13 mouse cellular contexts compared by ENCODE assay signal in the genomic region with DNA sequence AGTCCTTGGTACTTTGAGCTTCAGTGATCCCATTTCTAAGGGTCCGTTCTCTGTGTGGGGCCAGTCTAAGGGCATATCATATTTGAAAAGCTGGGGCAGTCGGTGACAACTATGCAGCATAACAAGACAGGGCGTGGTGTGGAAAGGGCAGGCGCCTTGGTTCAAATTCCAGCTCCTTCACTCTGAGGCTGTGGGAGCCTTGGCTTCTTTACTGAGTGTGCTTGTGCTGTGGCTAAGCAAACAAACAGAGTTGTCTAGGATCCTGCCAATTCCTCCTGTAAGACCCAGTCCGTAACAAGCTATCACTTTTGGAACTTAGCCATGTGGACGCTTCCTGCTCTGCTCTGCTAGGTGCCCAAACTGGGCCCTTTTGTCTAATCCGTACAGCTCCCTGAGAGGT.
A peak's percentile ranks its signal among the peaks of the same experiment; 100 is the strongest.
DNase-seq lines count a peak whose midpoint lies in the region; ATAC-seq and TF ChIP-seq lines count a peak whose summit lies in the region.
"Had no signal": no experiment of that assay in that cellular context is flagged by ENCODE, and none has a peak within 500 bp of the region (broad histone marks: within the 10 kb centered on the region; RNA-seq: fewer than 3 reads in every experiment).

No protein-coding gene starts in this region.

- no peak overlapping the region for H3K4me2 ChIP-seq in embryonic facial prominence, embryonic 13.5 days
- H3K4me2 ChIP-seq in midbrain, postnatal 0 days (ENCODE audit: low read depth, low read length, poor library complexity, severe bottlenecking): no peak overlapping the region
- H3K4me2 ChIP-seq in midbrain, embryonic 14.5 days (ENCODE audit: low read length): no peak overlapping the region
- H3K4me2 ChIP-seq in lung, embryonic 15.5 days: no peak overlapping the region
- H3K4me2 ChIP-seq: embryonic facial prominence, embryonic 12.5 days; neural tube, embryonic 13.5 days had no signal

- no peak overlapping the region for H3K4me3 ChIP-seq in embryonic facial prominence, embryonic 13.5 days
- H3K4me3 ChIP-seq in embryonic facial prominence, embryonic 10.5 days: no peak overlapping the region
- no peak overlapping the region for H3K4me3 ChIP-seq in midbrain, postnatal 0 days (ENCODE audit: low read depth, low read length)
- H3K4me3 ChIP-seq in midbrain, embryonic 14.5 days (replicated peaks; ENCODE audit: low read depth, low read length): no peak overlapping the region
- no peak overlapping the region for H3K4me3 ChIP-seq in lung, embryonic 15.5 days
- H3K4me3 ChIP-seq: embryonic facial prominence, embryonic 12.5 days; neural tube, embryonic 13.5 days had no signal

- 69% methylated on average over 7 of the region's 7 CpGs for WGBS in embryonic facial prominence, embryonic 13.5 days
- 77% methylated on average over 7 of the region's 7 CpGs for WGBS in embryonic facial prominence, embryonic 10.5 days
- 63% methylated on average over 7 of the region's 7 CpGs for WGBS in midbrain, postnatal 0 days
- WGBS in midbrain, embryonic 14.5 days: 76% methylated on average over 7 of the region's 7 CpGs
- 25% methylated on average over 7 of the region's 7 CpGs for WGBS in lung, embryonic 15.5 days

- H3K27me3 ChIP-seq in embryonic facial prominence, embryonic 13.5 days: no peaks in the 10 kb centered on the region
- H3K27me3 ChIP-seq in embryonic facial prominence, embryonic 10.5 days (replicated peaks; ENCODE audit: low read depth, poor library complexity, severe bottlenecking): no peaks in the 10 kb centered on the region
- no peaks in the 10 kb centered on the region for H3K27me3 ChIP-seq in midbrain, postnatal 0 days (ENCODE audit: insufficient read depth, low read length)
- no peaks in the 10 kb centered on the region for H3K27me3 ChIP-seq in midbrain, embryonic 14.5 days (ENCODE audit: control insufficient read depth, insufficient read depth, low read length)
- H3K27me3 ChIP-seq in lung, embryonic 15.5 days: no peaks in the 10 kb centered on the region
- H3K27me3 ChIP-seq: embryonic facial prominence, embryonic 12.5 days; neural tube, embryonic 13.5 days had no signal

- 0 out of 2 replicates have a peak, but pooled peaks have one; percentile 23 for ATAC-seq in embryonic facial prominence, embryonic 13.5 days (ENCODE audit: insufficient number of reproducible peaks, insufficient read depth, low FRiP score, low TSS enrichment, low read depth)
- ATAC-seq in midbrain, postnatal 0 days (ENCODE audit: low FRiP score): no peak
- ATAC-seq in midbrain, embryonic 14.5 days (ENCODE audit: low FRiP score, low TSS enrichment): no peak
- peak; percentile 74 for ATAC-seq in lung, embryonic 15.5 days (ENCODE audit: borderline replicate concordance, extremely low read depth, low FRiP score, low TSS enrichment)
- ATAC-seq in activated CD4-positive, CD25-positive, alpha-beta regulatory T cell, adult 4 months: no peak

- H3K9me3 ChIP-seq in embryonic facial prominence, embryonic 13.5 days: no peaks in the 10 kb centered on the region
- H3K9me3 ChIP-seq in embryonic facial prominence, embryonic 10.5 days: no peaks in the 10 kb centered on the region
- no peaks in the 10 kb centered on the region for H3K9me3 ChIP-seq in midbrain, postnatal 0 days (ENCODE audit: low read length)
- H3K9me3 ChIP-seq in midbrain, embryonic 14.5 days (ENCODE audit: control insufficient read depth, low read length): no peaks in the 10 kb centered on the region
- H3K9me3 ChIP-seq in lung, embryonic 15.5 days: no peaks in the 10 kb centered on the region
- H3K9me3 ChIP-seq: embryonic facial prominence, embryonic 12.5 days; neural tube, embryonic 13.5 days had no signal

- H3K36me3 ChIP-seq in embryonic facial prominence, embryonic 13.5 days: no peaks in the 10 kb centered on the region
- no peaks in the 10 kb centered on the region for H3K36me3 ChIP-seq in embryonic facial prominence, embryonic 10.5 days (replicated peaks)
- no peaks in the 10 kb centered on the region for H3K36me3 ChIP-seq in midbrain, postnatal 0 days (ENCODE audit: insufficient read depth, low read length)
- H3K36me3 ChIP-seq in midbrain, embryonic 14.5 days (ENCODE audit: control insufficient read depth, insufficient read depth, low read length): no peaks in the 10 kb centered on the region
- H3K36me3 ChIP-seq in lung, embryonic 15.5 days: no peaks in the 10 kb centered on the region
- H3K36me3 ChIP-seq: embryonic facial prominence, embryonic 12.5 days; neural tube, embryonic 13.5 days had no signal

- TF ChIP-seq CTCF in midbrain, postnatal 0 days (IDR thresholded peaks at IDR 0.05): no peak

- H3K4me1 ChIP-seq in embryonic facial prominence, embryonic 13.5 days: peaks cover 43% of the 10 kb centered on the region
- H3K4me1 ChIP-seq in embryonic facial prominence, embryonic 10.5 days: 0 out of 2 replicates have a peak, but pooled peaks cover 17% of the 10 kb centered on the region
- no peaks in the 10 kb centered on the region for H3K4me1 ChIP-seq in midbrain, postnatal 0 days (ENCODE audit: insufficient read depth, low read length)
- no peaks in the 10 kb centered on the region for H3K4me1 ChIP-seq in midbrain, embryonic 14.5 days (ENCODE audit: control insufficient read depth, insufficient read depth, low read length)
- peaks cover 19% of the 10 kb centered on the region for H3K4me1 ChIP-seq in lung, embryonic 15.5 days

- H3K27ac ChIP-seq in embryonic facial prominence, embryonic 13.5 days: peak overlapping the region; percentile 28; the same call in 1 of the 2 replicates
- H3K27ac ChIP-seq in embryonic facial prominence, embryonic 10.5 days (replicated peaks): no peak overlapping the region
- no peak overlapping the region for H3K27ac ChIP-seq in midbrain, postnatal 0 days (ENCODE audit: low read depth, low read length)
- H3K27ac ChIP-seq in midbrain, embryonic 14.5 days (replicated peaks; ENCODE audit: low read depth, low read length): no peak overlapping the region
- peak overlapping the region; percentile 30 for H3K27ac ChIP-seq in lung, embryonic 15.5 days
- H3K27ac ChIP-seq: embryonic facial prominence, embryonic 12.5 days; neural tube, embryonic 13.5 days had no signal

- DNase-seq in embryonic facial prominence, embryonic 10.5 days (ENCODE audit: low spot score): no peak
- DNase-seq in midbrain, postnatal 0 days (ENCODE audit: low spot score): peak; percentile 58
- no peak for DNase-seq in midbrain, embryonic 14.5 days
- peak; percentile 65 for DNase-seq in yolk sac, embryonic 10.5 days (ENCODE audit: low spot score)
- DNase-seq in cerebellum, postnatal 10 days: no peak
- DNase-seq: adrenal gland, adult 8-10 months; cerebellum, adult 18-20 months; right cerebral cortex, postnatal 4 days had no signal

- H3K9ac ChIP-seq in embryonic facial prominence, embryonic 13.5 days: no peak overlapping the region
- no peak overlapping the region for H3K9ac ChIP-seq in midbrain, postnatal 0 days (replicated peaks; ENCODE audit: low read length, poor library complexity, severe bottlenecking)
- H3K9ac ChIP-seq in midbrain, embryonic 14.5 days (replicated peaks; ENCODE audit: low read length): no peak overlapping the region
- no peak overlapping the region for H3K9ac ChIP-seq in lung, embryonic 15.5 days
- H3K9ac ChIP-seq: embryonic facial prominence, embryonic 12.5 days; neural tube, embryonic 13.5 days had no signal

Comparison
In these comparisons a context has a peak if more than half of its experiments do, and no peak if none do; other contexts are left out.
1. H3K27ac ChIP-seq: peak in embryonic facial prominence, embryonic 13.5 days (single experiment) and lung, embryonic 15.5 days (single experiment); none in embryonic facial prominence, embryonic 10.5 days (single experiment), midbrain, postnatal 0 days (single experiment) and midbrain, embryonic 14.5 days (single experiment).
2. DNase-seq: peak in midbrain, postnatal 0 days (single experiment) and yolk sac, embryonic 10.5 days (single experiment); none in embryonic facial prominence, embryonic 10.5 days (single experiment), midbrain, embryonic 14.5 days (single experiment) and cerebellum, postnatal 10 days (0 of 2).
3. ATAC-seq: peak in embryonic facial prominence, embryonic 13.5 days (single experiment) and lung, embryonic 15.5 days (single experiment); none in midbrain, postnatal 0 days (single experiment), midbrain, embryonic 14.5 days (single experiment) and activated CD4-positive, CD25-positive, alpha-beta regulatory T cell, adult 4 months (single experiment).